Mouse (Mus musculus): Measurements from ENCODE around the gene Usp33. TPM values are rescaled to one million over a fixed set of nuclear protein-coding genes. Genes with fewer than 3 reads are reported as not detected.

Gene Usp33
- total RNA-seq, 2 experiments from 2014 or later, result 29.9 to 31.6 TPM

DNA sequence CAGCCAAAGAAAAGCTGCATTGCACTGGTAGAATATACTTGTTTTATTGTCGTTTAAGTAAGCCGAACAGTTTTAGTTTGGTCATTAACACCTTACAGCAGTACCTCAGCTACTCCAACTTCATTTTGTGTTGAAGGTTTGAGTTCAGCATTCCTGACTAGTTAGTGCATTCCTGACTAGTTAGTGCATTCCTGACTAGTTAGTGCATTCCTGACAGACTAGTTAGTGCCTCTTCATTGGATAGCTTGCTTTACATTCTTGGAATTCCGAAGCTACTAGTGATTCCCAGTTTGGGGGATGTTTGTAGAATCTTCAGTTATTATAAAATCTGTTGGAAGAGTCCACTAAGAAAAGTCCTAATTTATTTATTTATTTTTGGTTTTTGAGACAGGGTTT, 56.4 kb downstream of the Usp33 start:
- DNase-seq, result no peak

DNA sequence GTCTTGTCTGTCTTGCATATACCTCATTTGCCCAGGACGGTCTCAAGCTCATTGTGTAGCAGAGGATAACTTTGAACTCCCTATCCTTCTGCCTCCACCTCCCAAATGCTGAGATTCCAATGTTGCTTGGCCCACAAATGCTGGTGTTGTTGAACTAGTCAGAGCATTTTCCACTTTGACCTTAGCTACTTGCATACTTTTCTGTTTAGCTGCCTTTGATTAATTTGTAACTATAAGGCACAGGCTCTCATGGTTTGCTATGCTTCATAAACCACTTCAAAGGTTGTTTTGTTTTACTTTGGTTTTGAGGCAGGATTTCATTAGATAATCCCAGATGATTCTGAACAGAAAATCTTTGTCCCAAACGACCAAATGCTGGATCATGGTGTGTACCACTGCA, 57.5 kb downstream of the Usp33 start:
- no peak for DNase-seq

DNA sequence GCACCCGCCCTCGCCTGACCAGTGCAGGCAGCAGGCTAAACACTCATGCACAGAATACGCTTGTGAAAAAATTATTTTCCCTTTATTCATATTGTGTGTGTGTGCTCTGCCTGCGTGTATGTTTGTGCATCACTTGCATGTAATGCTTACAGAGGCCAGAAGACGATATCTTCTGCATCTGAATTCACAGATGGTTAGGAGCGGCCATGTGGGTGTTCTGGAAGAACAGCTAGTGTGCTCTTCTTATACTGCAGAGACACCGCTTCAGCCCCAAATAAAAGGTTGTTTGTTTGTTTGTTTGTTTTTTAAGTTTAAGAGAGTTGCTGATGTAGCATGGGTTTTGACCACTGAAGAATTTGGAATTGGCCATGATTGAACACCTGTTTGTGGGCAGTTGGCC, 59.1 kb downstream of the Usp33 start:
- no peak for DNase-seq

DNA sequence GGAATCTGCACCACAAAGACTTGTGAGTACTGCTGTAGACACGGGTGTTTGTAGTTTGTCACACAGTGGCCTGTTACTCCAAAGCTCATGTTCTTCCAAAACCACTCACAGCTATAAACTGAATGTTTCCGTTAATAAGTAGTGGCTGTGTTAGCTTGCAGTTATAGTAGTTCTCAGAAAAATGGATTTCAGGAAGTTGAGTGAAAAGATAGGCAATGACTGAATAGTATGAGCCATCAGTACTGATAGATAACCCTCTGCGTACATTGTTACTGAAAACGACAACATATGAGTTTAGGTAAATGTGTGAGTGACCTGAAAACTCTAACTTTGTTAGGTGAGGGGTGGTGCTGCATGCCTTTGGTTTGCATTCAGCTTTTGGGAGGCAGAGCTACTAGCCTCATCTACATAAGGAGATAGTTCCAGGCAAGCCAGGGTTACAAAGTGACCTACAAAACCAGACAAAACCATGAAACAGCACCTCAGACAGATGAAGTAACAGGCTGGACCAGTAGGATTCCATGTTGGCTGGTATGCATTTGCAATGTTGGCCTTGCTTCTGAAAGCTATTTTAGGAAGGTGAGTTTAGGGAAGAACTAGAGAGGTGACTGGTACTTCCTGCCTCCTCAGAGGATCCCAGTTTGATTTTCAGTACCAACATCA, 59.8 kb downstream of the Usp33 start:
- no peak for DNase-seq

DNA sequence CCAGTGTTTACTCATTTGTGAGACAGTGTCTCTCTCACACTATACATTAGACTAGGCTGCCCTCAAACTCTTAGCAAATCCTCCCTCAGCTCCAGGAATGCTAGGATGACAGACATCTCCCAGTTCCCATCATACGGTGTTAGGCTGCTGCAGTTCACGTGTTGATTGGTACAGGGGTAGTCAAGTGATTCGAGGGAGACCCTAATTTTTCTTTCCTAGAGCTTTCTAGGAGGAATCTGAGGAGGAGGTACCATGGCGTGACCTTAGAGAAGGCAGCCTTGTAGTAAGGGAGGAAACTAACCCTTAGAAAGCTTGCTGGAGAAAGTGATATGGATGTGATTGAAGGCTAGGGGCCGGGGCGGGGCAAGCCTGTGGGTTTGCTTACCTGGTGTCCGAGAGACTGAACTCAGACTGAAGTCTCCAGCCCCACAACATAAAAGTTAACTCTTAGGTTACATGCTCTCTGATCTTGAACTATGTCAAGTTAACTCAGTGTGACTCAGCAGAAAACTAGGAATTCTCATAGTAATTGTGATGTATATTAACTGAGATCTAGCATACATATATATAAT, 64.8 kb downstream of the Usp33 start:
- DNase-seq, result no peak

DNA sequence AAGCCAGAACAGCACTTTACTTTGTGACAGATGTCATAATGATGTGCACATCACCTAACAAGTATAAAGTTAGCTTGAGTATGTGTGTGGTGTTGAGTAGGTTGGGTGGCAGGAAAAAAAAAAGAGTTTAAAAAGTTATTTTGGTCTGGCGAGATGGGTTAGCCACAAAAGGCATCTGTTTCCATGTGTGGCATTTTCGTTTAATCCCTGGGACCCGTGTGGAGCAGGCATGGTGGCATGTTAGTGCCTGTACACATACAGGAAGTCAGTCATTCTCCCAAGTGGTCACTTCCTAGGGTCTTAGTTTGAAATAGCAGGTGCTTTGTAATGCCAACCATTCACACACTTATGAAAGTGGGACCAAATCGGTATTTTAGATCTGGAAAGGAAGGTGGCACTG, 66.1 kb downstream of the Usp33 start:
- no peak for DNase-seq

DNA sequence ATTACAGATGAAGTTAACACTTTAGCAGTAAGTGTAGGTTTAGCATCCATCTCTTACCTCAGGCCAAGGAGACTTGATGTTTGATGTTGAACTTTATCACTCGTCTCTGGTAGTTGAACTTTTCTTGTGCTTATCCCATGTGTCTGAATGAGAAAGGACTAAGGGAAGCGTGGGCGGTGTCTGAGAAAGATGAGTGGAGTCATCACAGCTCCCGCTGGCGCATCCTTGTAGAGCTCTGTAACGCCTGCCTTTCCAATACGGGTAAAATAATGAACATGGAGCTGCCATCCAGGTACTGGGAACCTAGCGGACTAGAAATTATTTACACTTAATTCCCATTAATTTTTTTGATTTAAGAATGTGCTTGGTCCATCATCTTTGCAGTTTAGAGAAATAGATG, 82.6 kb downstream of the Usp33 start:
- no peak for DNase-seq

DNA sequence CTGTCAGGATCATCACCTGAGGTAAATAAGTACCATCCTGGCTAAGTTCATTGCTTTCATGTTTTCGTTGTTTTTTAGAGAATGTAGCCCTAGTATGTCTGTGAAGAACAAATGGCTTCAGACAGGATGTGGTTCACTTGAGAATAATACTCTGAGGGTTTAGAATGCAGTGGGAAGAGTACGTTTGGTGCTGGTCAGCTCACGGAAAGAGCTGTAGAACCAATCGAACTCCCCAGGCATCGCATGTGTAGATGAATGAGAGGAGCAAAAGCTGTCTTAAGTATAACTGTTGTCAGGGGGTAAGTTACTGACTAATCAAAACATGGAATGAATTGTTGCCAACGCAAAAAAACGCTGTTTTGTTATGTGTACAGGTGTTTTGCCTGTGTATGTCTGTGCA, 86.4 kb downstream of the Usp33 start:
- no peak for DNase-seq

DNA sequence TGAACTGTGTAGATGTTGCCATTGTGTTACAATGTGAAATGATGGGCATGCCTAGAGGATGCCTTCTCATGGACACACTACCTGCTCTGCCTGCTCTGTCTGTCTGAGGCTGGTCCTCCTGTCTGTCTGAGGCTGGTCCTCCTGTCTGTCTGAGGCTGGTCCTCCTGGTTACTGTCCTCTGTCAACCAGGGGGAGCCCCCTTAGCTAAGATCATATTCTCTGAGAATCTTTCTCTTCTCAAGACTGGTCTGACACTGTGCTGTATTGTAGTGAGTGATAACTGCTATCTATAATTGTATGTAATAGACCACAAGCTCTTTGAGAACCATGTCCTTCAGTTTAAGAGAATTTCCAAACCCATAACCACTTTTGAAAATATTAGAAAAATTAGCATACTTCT, 89.3 kb downstream of the Usp33 start:
- DNase-seq, result no peak

DNA sequence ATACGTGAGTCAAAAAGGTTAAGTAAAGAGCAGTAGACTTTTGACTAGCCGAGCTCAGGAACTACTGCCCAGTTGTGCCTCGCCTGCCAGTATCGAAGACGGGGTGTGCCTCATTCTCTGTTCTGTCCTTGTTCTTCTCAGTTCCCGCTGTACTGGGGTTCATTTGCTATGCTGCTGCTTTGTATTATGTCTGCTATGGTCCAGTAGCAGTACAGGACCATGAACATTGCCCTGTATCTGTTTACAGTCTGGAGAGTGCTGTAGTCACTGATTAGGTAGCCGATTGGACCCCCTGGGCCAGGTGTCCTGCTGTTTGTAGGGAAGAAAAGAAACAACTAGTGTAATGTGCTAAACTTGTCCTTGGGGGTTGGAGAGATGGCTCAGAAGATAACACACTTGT, 91.8 kb downstream of the Usp33 start:
- DNase-seq, result no peak

DNA sequence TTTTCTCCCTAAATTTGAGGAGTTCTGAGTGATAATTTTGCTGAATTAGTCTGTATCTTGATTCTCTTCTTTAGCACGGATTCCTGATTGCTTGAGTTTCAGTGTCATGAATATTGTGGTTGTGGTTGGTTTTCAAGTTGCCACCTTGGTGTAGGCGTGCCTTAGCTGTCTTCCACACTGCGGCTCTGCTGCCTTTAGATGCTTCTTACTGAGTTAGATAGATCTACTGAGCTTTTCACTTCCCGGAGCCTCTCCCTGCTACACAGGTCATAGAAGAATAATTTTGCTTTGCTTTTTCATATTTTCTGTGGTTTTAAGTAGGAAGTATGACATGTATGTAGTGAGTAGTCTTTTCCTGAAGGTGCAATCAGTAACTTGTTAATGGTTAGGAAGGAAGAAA, 96.5 kb downstream of the Usp33 start:
- no peak for DNase-seq

Other genes starting within 250 kb of the Usp33 start
- gene Gipc2, start 180.2 kb upstream of the Usp33 start, total RNA-seq (2021), result 1 to 10 TPM; 3.5 to 4.6 TPM
- gene Dnajb4, start 136.2 kb upstream of the Usp33 start, total RNA-seq (2021), result 10 to 100 TPM; 58.3 to 62.3 TPM
- gene Fubp1, start 136.1 kb upstream of the Usp33 start, total RNA-seq (2021), result 100 to 1,000 TPM in 1 of 2 experiments, 10 to 100 TPM in 1; 99.9 to 108 TPM
- gene Nexn, start 80.1 kb upstream of the Usp33 start, total RNA-seq (2021), result 100 to 1,000 TPM; 281 to 301 TPM
- gene Miga1, start 6.1 kb upstream of the Usp33 start, total RNA-seq (2021), result 10 to 100 TPM; 17.2 to 17.7 TPM
- 10 to 100 TPM; 34.2 to 34.9 TPM for gene Zzz3, start 49.0 kb downstream of the Usp33 start, total RNA-seq (2021)

Data from heart, postnatal 4 days (tissue).